Mouse (Mus musculus) large intestine, adult 2 months (tissue): ENCODE results near the gene 1700012P22Rik. TPM values are rescaled to one million over a fixed set of nuclear protein-coding genes. Genes with fewer than 3 reads are reported as not detected.

Experiments
- polyA plus RNA-seq: library from polyadenylated mRNA; depleted of rRNA; stranded (reverse); fragments of >200 nt; gene quantifications from 2 replicates; pipeline ENCODE4 v1.2.3, GENCODE M21; 2012; rRNA removed

Gene 1700012P22Rik
- polyA plus RNA-seq, 1 experiment, result not detected

Other genes with a start within 250 kb of the 1700012P22Rik start
- not detected in 2 replicates for gene Oog2, start 248.1 kb downstream of the 1700012P22Rik start, polyA plus RNA-seq
- 0.17 and 0.23 TPM in 2 replicates for gene C87977, start 225.5 kb downstream of the 1700012P22Rik start, polyA plus RNA-seq
- gene Pramel5, start 158.3 kb downstream of the 1700012P22Rik start, polyA plus RNA-seq, result not detected in 2 replicates
- gene Gm13128, start 108.5 kb downstream of the 1700012P22Rik start, polyA plus RNA-seq, result not detected in 2 replicates
- gene Gm13119, start 80.8 kb downstream of the 1700012P22Rik start, polyA plus RNA-seq, result not detected in 2 replicates
- not detected in 2 replicates for gene Pramef20, start 60.8 kb downstream of the 1700012P22Rik start, polyA plus RNA-seq
- 0.32 TPM in 1 of 2 replicates, not detected in the other for gene Pramef12, start 30.3 kb downstream of the 1700012P22Rik start, polyA plus RNA-seq
- gene Gm9944, start 14.5 kb upstream of the 1700012P22Rik start, polyA plus RNA-seq, result not detected in 2 replicates
- not detected in 2 replicates for gene Aadacl3, start 25.0 kb upstream of the 1700012P22Rik start, polyA plus RNA-seq
- gene 9430007A20Rik, start 81.0 kb upstream of the 1700012P22Rik start, polyA plus RNA-seq, result not detected in 2 replicates
- not detected in 2 replicates for gene Gm13124, start 126.4 kb upstream of the 1700012P22Rik start, polyA plus RNA-seq
- not detected in 2 replicates for gene Aadacl4, start 174.9 kb upstream of the 1700012P22Rik start, polyA plus RNA-seq
- not detected in 2 replicates for gene Gm436, start 247.6 kb upstream of the 1700012P22Rik start, polyA plus RNA-seq